Mouse (Mus musculus): ENCODE results near the gene Rnf130. TPM values are rescaled to one million over a fixed set of nuclear protein-coding genes. Genes with fewer than 3 reads are reported as not detected.
A peak's percentile ranks its signal among the peaks of the same experiment; 100 is the strongest.

Gene Rnf130
- polyA plus RNA-seq, 1 experiment from 2014 or later, result 52.6 TPM

GRCm38 (mm10) chr11:50026521-50027090 lies 1.5 kb downstream of the Rnf130 start:
- peak overlapping the region; percentile 95 for H3K4me3 ChIP-seq (ENCODE audit: low read depth, low read length)
- no peak overlapping the region for H3K9ac ChIP-seq (ENCODE audit: low read length)
- no peak for DNase-seq (ENCODE audit: low spot score)
- no peak for ATAC-seq (ENCODE audit: low FRiP score, low TSS enrichment)
- no peaks in the 10 kb centered on the region for H3K36me3 ChIP-seq (ENCODE audit: control insufficient read depth, insufficient read depth, low read length)
- 26% methylated on average over 3 of the region's 3 CpGs for WGBS
- TF ChIP-seq CTCF (IDR thresholded peaks at IDR 0.05; ENCODE audit: low read depth) (no peak), EP300 (optimal IDR thresholded peaks at IDR 0.05) (no peak)
- peak overlapping the region; percentile 87 for H3K4me2 ChIP-seq (replicated peaks; ENCODE audit: low read depth)
- no peak overlapping the region for H3K27ac ChIP-seq (replicated peaks)
- H3K27me3 ChIP-seq (ENCODE audit: control insufficient read depth, insufficient read depth, low read length), result no peaks in the 10 kb centered on the region
- H3K4me1 ChIP-seq (replicated peaks; ENCODE audit: control insufficient read depth, insufficient read depth), result no peaks in the 10 kb centered on the region
- H3K9me3 ChIP-seq (ENCODE audit: control insufficient read depth, low read length), result no peaks in the 10 kb centered on the region

- no peaks in the 10 kb centered on the region for H3K4me1 ChIP-seq (replicated peaks; ENCODE audit: control insufficient read depth, insufficient read depth)
- TF ChIP-seq CTCF (IDR thresholded peaks at IDR 0.05; ENCODE audit: low read depth), result no peak
- TF ChIP-seq EP300 (optimal IDR thresholded peaks at IDR 0.05), result no peak
- H3K36me3 ChIP-seq (ENCODE audit: control insufficient read depth, insufficient read depth, low read length), result no peaks in the 10 kb centered on the region
- no peak overlapping the region for H3K4me3 ChIP-seq (ENCODE audit: low read depth, low read length)
- no peak overlapping the region for H3K9ac ChIP-seq (ENCODE audit: low read length)
- H3K27me3 ChIP-seq (ENCODE audit: control insufficient read depth, insufficient read depth, low read length), result no peaks in the 10 kb centered on the region
- DNase-seq (ENCODE audit: low spot score), result no peak
- H3K27ac ChIP-seq (replicated peaks), result no peak overlapping the region
- no peaks in the 10 kb centered on the region for H3K9me3 ChIP-seq (ENCODE audit: control insufficient read depth, low read length)
- H3K4me2 ChIP-seq (replicated peaks; ENCODE audit: low read depth), result no peak overlapping the region
- ATAC-seq (ENCODE audit: low FRiP score, low TSS enrichment), result no peak
Measured at GRCm38 (mm10) chr11:50028416-50028815, 3.3 kb downstream of the Rnf130 start.

- Histone ChIP-seq H3K36me3 (ENCODE audit: control insufficient read depth, insufficient read depth, low read length) (no peaks in the 10 kb centered on the region), H3K9me3 (ENCODE audit: control insufficient read depth, low read length) (no peaks in the 10 kb centered on the region), H3K27ac (replicated peaks) (no peak overlapping the region), H3K4me1 (replicated peaks; ENCODE audit: control insufficient read depth, insufficient read depth) (no peaks in the 10 kb centered on the region), H3K27me3 (ENCODE audit: control insufficient read depth, insufficient read depth, low read length) (no peaks in the 10 kb centered on the region), H3K4me3 (ENCODE audit: low read depth, low read length) (no peak overlapping the region), H3K9ac (ENCODE audit: low read length) (no peak overlapping the region), H3K4me2 (replicated peaks; ENCODE audit: low read depth) (no peak overlapping the region)
- DNase-seq (ENCODE audit: low spot score), result no peak
- no peak for ATAC-seq (ENCODE audit: low FRiP score, low TSS enrichment)
- no peak for TF ChIP-seq EP300 (optimal IDR thresholded peaks at IDR 0.05)
- TF ChIP-seq CTCF (IDR thresholded peaks at IDR 0.05; ENCODE audit: low read depth), result no peak
Measured at GRCm38 (mm10) chr11:50034155-50034554, 9.0 kb downstream of the Rnf130 start.

GRCm38 (mm10) chr11:50035726-50036125 lies 10.6 kb downstream of the Rnf130 start:
- Histone ChIP-seq H3K27me3 (ENCODE audit: control insufficient read depth, insufficient read depth, low read length) (no peaks in the 10 kb centered on the region), H3K9me3 (ENCODE audit: control insufficient read depth, low read length) (no peaks in the 10 kb centered on the region), H3K9ac (ENCODE audit: low read length) (no peak overlapping the region), H3K4me1 (replicated peaks; ENCODE audit: control insufficient read depth, insufficient read depth) (no peaks in the 10 kb centered on the region), H3K36me3 (ENCODE audit: control insufficient read depth, insufficient read depth, low read length) (no peaks in the 10 kb centered on the region), H3K4me3 (ENCODE audit: low read depth, low read length) (no peak overlapping the region), H3K4me2 (replicated peaks; ENCODE audit: low read depth) (no peak overlapping the region), H3K27ac (replicated peaks) (no peak overlapping the region)
- no peak for DNase-seq (ENCODE audit: low spot score)
- TF ChIP-seq CTCF (IDR thresholded peaks at IDR 0.05; ENCODE audit: low read depth) (no peak), EP300 (optimal IDR thresholded peaks at IDR 0.05) (no peak)
- no peak for ATAC-seq (ENCODE audit: low FRiP score, low TSS enrichment)
- 73% methylated on average over 3 of the region's 3 CpGs for WGBS

- no peaks in the 10 kb centered on the region for H3K9me3 ChIP-seq (ENCODE audit: control insufficient read depth, low read length)
- ATAC-seq (ENCODE audit: low FRiP score, low TSS enrichment) (no peak), DNase-seq (ENCODE audit: low spot score) (no peak)
- no peaks in the 10 kb centered on the region for H3K4me1 ChIP-seq (replicated peaks; ENCODE audit: control insufficient read depth, insufficient read depth)
- H3K27me3 ChIP-seq (ENCODE audit: control insufficient read depth, insufficient read depth, low read length), result no peaks in the 10 kb centered on the region
- no peaks in the 10 kb centered on the region for H3K36me3 ChIP-seq (ENCODE audit: control insufficient read depth, insufficient read depth, low read length)
- H3K4me3 ChIP-seq (ENCODE audit: low read depth, low read length), result no peak overlapping the region
- H3K27ac ChIP-seq (replicated peaks), result no peak overlapping the region
- 67% methylated on average over 4 of the region's 4 CpGs for WGBS
- TF ChIP-seq CTCF (IDR thresholded peaks at IDR 0.05; ENCODE audit: low read depth) (no peak), EP300 (optimal IDR thresholded peaks at IDR 0.05) (no peak)
- H3K4me2 ChIP-seq (replicated peaks; ENCODE audit: low read depth), result no peak overlapping the region
- H3K9ac ChIP-seq (ENCODE audit: low read length), result no peak overlapping the region
Measured at GRCm38 (mm10) chr11:50036781-50037460, 11.8 kb downstream of the Rnf130 start.

- no peak overlapping the region for H3K4me3 ChIP-seq (ENCODE audit: low read depth, low read length)
- DNase-seq (ENCODE audit: low spot score), result no peak
- H3K36me3 ChIP-seq (ENCODE audit: control insufficient read depth, insufficient read depth, low read length), result no peaks in the 10 kb centered on the region
- whole genome bisulfite sequencing, result 61% methylated on average over 1 of the region's 1 CpGs
- no peaks in the 10 kb centered on the region for H3K27me3 ChIP-seq (ENCODE audit: control insufficient read depth, insufficient read depth, low read length)
- no peak for ATAC-seq (ENCODE audit: low FRiP score, low TSS enrichment)
- no peak overlapping the region for H3K4me2 ChIP-seq (replicated peaks; ENCODE audit: low read depth)
- TF ChIP-seq EP300 (optimal IDR thresholded peaks at IDR 0.05) (no peak), CTCF (IDR thresholded peaks at IDR 0.05; ENCODE audit: low read depth) (no peak)
- no peak overlapping the region for H3K27ac ChIP-seq (replicated peaks)
- H3K9ac ChIP-seq (ENCODE audit: low read length), result no peak overlapping the region
- H3K4me1 ChIP-seq (replicated peaks; ENCODE audit: control insufficient read depth, insufficient read depth), result no peaks in the 10 kb centered on the region
- H3K9me3 ChIP-seq (ENCODE audit: control insufficient read depth, low read length), result no peaks in the 10 kb centered on the region
Measured at GRCm38 (mm10) chr11:50038757-50039156, 13.6 kb downstream of the Rnf130 start.

Measured in stomach, postnatal 0 days (tissue).